Mouse (Mus musculus) intestine, embryonic 14.5 days (tissue): ENCODE measurements at regions not wholly inside any gene's neighbourhood (a gene's known extent, or its start where the extent isn't known, plus 50 kb on each side); places are given as distances from the start of the nearest gene placed in this dataset.

Experiments
- ATAC-seq: fragments of 200-750 bp; cut with Nextera tagmentation; replicated peaks from 2 replicates; pipeline ENCODE4 v1.8.0; 2017; ENCODE audit warnings: low read depth, moderate number of reproducible peaks, moderate TSS enrichment, moderate library complexity; ENCODE audit not compliant: low FRiP score, low TSS enrichment
- DNase-seq: peaks from one replicate; pipeline ENCODE4 v3.0.0-alpha.2; 2018; ENCODE audit warnings: low spot score
- H3K27ac ChIP-seq: fragments of 300-500 bp; sonication (generic); 2 replicates; pipeline ENCODE4 v1.5.1; 2014; ENCODE audit warnings: low read depth, mild to moderate bottlenecking, control low read depth
- H3K27me3 ChIP-seq: fragments of 300-500 bp; sonication (generic); replicated peaks from 2 replicates; pipeline ENCODE4 v1.6.1; 2014; ENCODE audit warnings: low read length, control low read depth; ENCODE audit not compliant: control insufficient read depth, insufficient read depth
- H3K36me3 ChIP-seq: fragments of 300-500 bp; sonication (generic); 2 replicates; pipeline ENCODE4 v1.6.1; 2014; ENCODE audit warnings: low read length, control low read depth; ENCODE audit not compliant: control insufficient read depth, insufficient read depth
- H3K4me1 ChIP-seq: fragments of 300-500 bp; sonication (generic); replicated peaks from 2 replicates; pipeline ENCODE4 v1.6.1; 2014; ENCODE audit warnings: low read length, control low read depth, mixed read lengths; ENCODE audit not compliant: control insufficient read depth, insufficient read depth
- H3K4me2 ChIP-seq: fragments of 300-500 bp; sonication (generic); 2 replicates; pipeline ENCODE4 v1.6.1; 2014; ENCODE audit warnings: low read length
- H3K4me3 ChIP-seq: fragments of 300-500 bp; sonication (generic); 2 replicates; pipeline ENCODE4 v1.5.1; 2014; ENCODE audit warnings: low read depth, low read length, control low read depth, mixed read lengths
- H3K9ac ChIP-seq: fragments of 300-500 bp; sonication (generic); 2 replicates; pipeline ENCODE4 v1.6.1; 2014; ENCODE audit warnings: mild to moderate bottlenecking, low read length
- H3K9me3 ChIP-seq: fragments of 300-500 bp; sonication (generic); 2 replicates; pipeline ENCODE4 v1.6.1; 2016; ENCODE audit warnings: low read length, control low read depth; ENCODE audit not compliant: control insufficient read depth
- WGBS: fragments of 180-500 bp; shearing (Covaris S2); extraction: QIAGEN DNeasy Blood & Tissue Kit; methylation state at CpG from one replicate; pipeline ENCODE4 v1.1.7; 2014; 5-methylcytosine and 5-hydroxymethylcytosine counted together

DNA sequence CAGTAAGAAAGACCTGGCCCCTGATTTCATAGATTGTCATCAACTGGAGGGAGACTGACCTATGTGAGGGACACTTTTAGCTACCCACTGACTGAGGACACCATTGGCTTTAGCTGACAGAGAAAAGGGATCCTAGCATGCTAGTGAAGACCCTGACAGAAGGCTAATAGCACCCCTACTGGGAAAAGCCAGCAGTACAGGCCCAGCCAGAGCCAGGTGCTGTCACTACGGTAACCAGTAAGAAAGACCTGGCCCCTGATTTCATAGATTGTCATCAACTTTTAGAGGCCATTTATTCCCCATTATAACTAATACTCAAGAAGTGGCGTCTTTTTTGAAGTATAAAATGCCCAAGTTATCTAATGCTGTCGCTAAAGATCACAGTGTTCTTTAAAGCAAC is 70.2 kb upstream of the Hk2 start:
- DNase-seq (no peak), ATAC-seq (0 out of 2 replicates have a peak, but pooled peaks have one; percentile 27)
- H3K4me2 ChIP-seq: no peak overlapping the region
- H3K36me3 ChIP-seq: no peaks in the 10 kb centered on the region
- H3K4me3 ChIP-seq: no peak overlapping the region
- H3K4me1 ChIP-seq: no peaks in the 10 kb centered on the region
- no peaks in the 10 kb centered on the region for H3K27me3 ChIP-seq
- WGBS: 53% methylated on average over 3 of the region's 3 CpGs
- H3K9ac ChIP-seq: no peak overlapping the region
- no peaks in the 10 kb centered on the region; the same call in 1 of the 2 replicates for H3K9me3 ChIP-seq
- H3K27ac ChIP-seq: no peak overlapping the region

DNA sequence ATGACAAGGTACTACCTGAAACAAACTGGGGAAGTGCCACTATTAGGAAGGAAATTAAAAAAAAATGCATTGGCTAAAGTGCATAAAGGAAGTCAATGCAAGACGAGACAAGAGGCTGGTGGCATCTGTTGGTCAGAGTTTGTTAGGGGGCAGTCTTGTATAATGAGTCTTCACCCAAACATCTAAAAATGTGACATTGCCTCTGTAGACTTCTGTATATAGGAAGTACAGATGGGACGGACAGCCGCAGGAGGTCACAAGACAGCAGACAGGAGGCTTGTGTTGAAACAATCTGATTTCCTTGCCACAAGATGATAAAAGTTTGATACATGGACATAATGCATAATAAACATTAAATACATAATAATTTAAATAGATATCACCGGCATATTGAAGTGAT is 69.6 kb upstream of the Hk2 start:
- DNase-seq (no peak), ATAC-seq (no peak)
- no peaks in the 10 kb centered on the region for H3K4me1 ChIP-seq
- no peak overlapping the region for H3K4me3 ChIP-seq
- H3K9ac ChIP-seq: no peak overlapping the region
- 82% methylated on average over 4 of the region's 4 CpGs for WGBS
- no peak overlapping the region for H3K4me2 ChIP-seq
- H3K27me3 ChIP-seq: no peaks in the 10 kb centered on the region
- H3K27ac ChIP-seq: no peak overlapping the region
- no peaks in the 10 kb centered on the region; the same call in 1 of the 2 replicates for H3K9me3 ChIP-seq
- no peaks in the 10 kb centered on the region for H3K36me3 ChIP-seq

DNA sequence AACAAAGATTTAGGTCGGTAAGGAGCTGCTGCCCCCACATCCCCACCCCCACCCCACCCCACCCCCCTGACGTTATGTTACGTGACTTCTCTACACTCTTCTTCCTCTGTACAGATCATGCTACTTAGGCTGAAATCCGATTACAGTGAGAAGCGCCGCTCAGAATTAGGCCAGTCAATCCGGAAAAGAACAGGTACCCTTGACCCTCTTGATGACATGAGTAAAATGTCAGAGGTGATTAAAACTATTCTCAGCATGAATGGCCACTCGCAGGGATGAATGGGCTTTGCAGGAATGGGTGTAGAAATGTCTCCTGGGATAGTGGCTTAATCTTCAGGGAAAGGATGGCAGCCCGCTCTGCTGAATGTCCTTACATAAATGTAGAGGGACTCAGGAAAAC is 63.0 kb upstream of the Hk2 start:
- DNase-seq: no peak
- no peaks in the 10 kb centered on the region for H3K27me3 ChIP-seq
- H3K27ac ChIP-seq: no peak overlapping the region
- H3K9ac ChIP-seq: no peak overlapping the region
- ATAC-seq: no peak
- no peaks in the 10 kb centered on the region for H3K4me1 ChIP-seq
- no peak overlapping the region for H3K4me3 ChIP-seq
- H3K36me3 ChIP-seq: no peaks in the 10 kb centered on the region
- no peak overlapping the region for H3K4me2 ChIP-seq
- no peaks in the 10 kb centered on the region for H3K9me3 ChIP-seq
- WGBS: 75% methylated on average over 9 of the region's 9 CpGs

DNA sequence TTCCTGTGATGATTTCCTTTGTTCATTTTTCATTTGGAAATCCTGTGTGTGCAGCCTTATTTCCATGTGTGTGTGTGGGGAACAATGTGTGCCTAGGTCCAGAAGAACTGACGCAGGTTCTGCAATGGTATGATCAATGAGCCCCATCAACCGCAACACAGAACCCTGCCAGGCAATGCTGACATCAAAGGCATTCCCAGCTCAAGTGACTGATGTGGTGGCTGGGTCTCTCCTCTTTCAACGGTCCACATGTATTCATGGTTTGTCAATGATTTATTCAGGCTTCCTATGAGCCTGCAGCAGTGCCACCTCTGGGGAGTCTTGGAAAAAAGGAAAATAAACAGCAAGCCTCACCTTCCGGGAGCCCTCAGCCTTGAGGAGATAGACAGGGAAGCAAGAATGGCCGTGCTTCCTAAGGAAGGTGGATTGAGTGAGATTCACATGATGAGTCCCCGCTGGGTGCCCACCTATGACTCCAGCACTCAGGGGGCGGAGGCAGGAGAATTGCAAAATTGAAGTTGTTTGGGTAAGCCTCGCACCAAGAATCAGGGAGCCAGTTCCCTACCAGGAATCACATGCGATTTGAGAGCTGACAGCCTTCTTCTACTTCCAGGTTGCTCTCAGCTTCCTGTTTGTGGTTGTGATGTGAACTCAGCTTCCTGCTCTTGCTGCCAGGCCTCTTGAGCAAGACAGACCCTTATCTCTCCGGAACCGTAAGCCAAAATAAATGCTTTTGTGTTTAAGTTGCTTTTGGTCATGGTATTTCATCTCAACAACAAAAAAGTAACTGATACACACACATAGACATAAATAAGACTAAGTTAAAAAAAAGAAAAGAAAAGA is 61.2 kb upstream of the Hk2 start:
- 65% methylated on average over 11 of the region's 11 CpGs for WGBS
- Histone ChIP-seq H3K36me3 (no peaks in the 10 kb centered on the region), H3K27ac (no peak overlapping the region), H3K4me3 (no peak overlapping the region), H3K27me3 (no peaks in the 10 kb centered on the region), H3K4me2 (no peak overlapping the region), H3K9me3 (no peaks in the 10 kb centered on the region), H3K4me1 (no peaks in the 10 kb centered on the region), H3K9ac (no peak overlapping the region)
- ATAC-seq (no peak), DNase-seq (no peak)

DNA sequence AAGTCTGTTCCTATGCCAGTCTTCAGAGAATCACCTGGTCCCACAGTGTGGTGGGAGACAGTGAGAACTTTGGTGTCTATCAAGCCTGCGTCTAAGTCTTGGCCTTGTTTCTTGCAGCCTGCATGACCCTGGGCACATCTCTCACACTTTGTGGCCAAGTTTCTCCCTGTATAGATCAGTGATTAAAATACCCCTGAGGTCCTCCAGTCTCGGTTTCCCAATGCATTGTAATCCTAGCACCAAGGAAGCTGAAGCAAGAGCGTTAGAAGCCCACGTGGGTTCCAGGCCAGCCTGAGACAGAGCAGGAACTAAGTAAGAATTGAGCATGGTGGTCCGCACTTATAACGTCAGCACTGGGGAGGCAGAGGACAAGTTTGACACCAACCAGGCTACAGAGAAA is 59.6 kb upstream of the Hk2 start:
- 95% methylated on average over 6 of the region's 6 CpGs for WGBS
- Histone ChIP-seq H3K36me3 (no peaks in the 10 kb centered on the region), H3K4me3 (no peak overlapping the region), H3K27ac (no peak overlapping the region), H3K4me2 (no peak overlapping the region), H3K9ac (no peak overlapping the region), H3K9me3 (no peaks in the 10 kb centered on the region), H3K4me1 (no peaks in the 10 kb centered on the region), H3K27me3 (no peaks in the 10 kb centered on the region)
- ATAC-seq (no peak), DNase-seq (no peak)

DNA sequence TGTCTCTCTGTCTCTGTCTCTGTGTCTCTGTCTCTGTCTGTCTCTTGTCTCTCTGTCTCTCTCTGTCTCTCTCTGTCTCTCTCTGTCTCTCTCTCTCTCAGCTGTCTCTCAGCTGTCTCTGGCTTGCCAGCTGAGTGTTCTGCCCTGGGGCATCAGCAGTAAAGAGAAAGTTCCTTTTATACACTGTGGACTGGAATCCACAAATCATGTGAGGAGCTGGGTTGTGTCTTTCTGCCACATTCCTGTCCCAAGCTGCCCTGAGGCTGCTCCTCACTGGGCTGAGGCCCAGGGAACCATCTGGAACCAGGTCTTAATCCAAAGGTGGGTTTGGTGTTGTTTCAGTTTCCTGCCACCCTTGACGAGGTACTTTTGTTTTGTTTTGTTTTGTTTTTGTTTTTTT is 57.0 kb upstream of the Hk2 start:
- WGBS: 33% methylated on average over 1 of the region's 1 CpGs
- Histone ChIP-seq H3K9ac (no peak overlapping the region), H3K27ac (no peak overlapping the region), H3K4me3 (no peak overlapping the region), H3K4me1 (no peaks in the 10 kb centered on the region), H3K9me3 (no peaks in the 10 kb centered on the region), H3K27me3 (no peaks in the 10 kb centered on the region), H3K4me2 (no peak overlapping the region), H3K36me3 (no peaks in the 10 kb centered on the region)
- DNase-seq (no peak), ATAC-seq (no peak)

DNA sequence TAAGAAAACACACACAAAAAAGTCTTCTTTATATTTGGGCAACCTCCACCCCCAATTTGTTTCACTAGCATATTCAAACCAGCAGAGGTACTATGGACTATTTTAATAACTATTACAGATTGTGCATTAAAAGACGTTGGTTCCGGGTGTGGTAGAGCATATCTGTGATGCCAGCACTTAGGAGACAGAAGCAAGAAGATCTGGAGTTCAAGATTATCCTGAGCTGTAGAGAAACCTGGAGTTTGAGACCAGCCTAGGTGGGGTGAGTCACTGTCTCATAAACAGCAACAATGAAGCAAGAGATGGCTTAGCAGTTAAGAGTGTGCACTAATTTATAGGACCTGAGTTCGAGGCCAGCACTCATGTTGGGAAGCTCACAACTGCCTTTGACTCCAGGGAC is 50.4 kb upstream of the Hk2 start:
- DNase-seq: no peak
- H3K27ac ChIP-seq: no peak overlapping the region

DNA sequence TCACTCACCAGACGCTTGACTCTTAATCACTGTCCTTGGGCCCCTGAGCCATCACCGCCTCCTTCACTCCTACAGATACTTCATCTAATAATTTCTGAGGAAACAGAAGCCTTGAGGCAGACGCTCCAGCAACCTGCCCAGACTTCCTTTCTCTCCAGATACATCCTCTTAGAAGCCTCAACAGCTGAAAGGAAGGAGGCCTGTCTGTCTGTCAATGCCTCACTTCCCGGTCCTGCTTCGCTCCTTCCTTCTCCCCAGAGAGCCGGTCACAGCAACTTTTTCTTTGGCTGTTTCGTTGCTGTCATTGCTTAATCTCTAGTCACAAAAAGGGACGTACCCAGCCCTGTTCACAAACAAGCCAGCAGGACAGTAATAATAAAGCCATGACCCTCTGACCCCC is 50.0 kb upstream of the Hk2 start:
- Histone ChIP-seq H3K4me3 (no peak overlapping the region), H3K27ac (no peak overlapping the region), H3K9ac (no peak overlapping the region), H3K4me2 (no peak overlapping the region), H3K27me3 (no peaks in the 10 kb centered on the region), H3K9me3 (no peaks in the 10 kb centered on the region), H3K4me1 (peaks cover 6% of the 10 kb centered on the region; the same call in 1 of the 2 replicates), H3K36me3 (no peaks in the 10 kb centered on the region)
- WGBS: 41% methylated on average over 8 of the region's 8 CpGs
- ATAC-seq: no peak
- no peak for DNase-seq

More for the DNA sequence above, 50.4 kb upstream of the Hk2 start:
- 94% methylated on average over 3 of the region's 3 CpGs for WGBS
- ATAC-seq: no peak
- Histone ChIP-seq H3K4me1 (peaks cover 6% of the 10 kb centered on the region; the same call in 1 of the 2 replicates), H3K4me2 (no peak overlapping the region), H3K36me3 (no peaks in the 10 kb centered on the region), H3K9me3 (no peaks in the 10 kb centered on the region), H3K27me3 (no peaks in the 10 kb centered on the region), H3K9ac (no peak overlapping the region), H3K4me3 (no peak overlapping the region)
